Mouse (Mus musculus) midbrain, embryonic 16.5 days (tissue): ENCODE data around the gene Art5. TPM values are rescaled to one million over a fixed set of nuclear protein-coding genes. Genes with fewer than 3 reads are reported as not detected.
"Not testable (repeated sequence)": the region's sequence is repeated elsewhere in the genome, so short reads cannot be mapped to it uniquely, and the experiment has no call there.

Experiments
- ATAC-seq: fragments of 200-750 bp; cut with Nextera tagmentation; 2 replicates; pipeline ENCODE4 v1.8.0; 2017; ENCODE audit warnings: moderate TSS enrichment
- H3K27ac ChIP-seq: fragments of 300-500 bp; sonication (generic); 2 replicates; pipeline ENCODE4 v1.5.1; 2014; ENCODE audit warnings: mild to moderate bottlenecking, low read length, mixed read lengths
- H3K27me3 ChIP-seq: fragments of 300-500 bp; sonication (generic); 2 replicates; pipeline ENCODE4 v1.6.1; 2014; ENCODE audit warnings: low read depth, low read length, mixed read lengths; ENCODE audit not compliant: control insufficient read depth, insufficient read depth
- H3K36me3 ChIP-seq: fragments of 300-500 bp; sonication (generic); 2 replicates; pipeline ENCODE4 v1.6.1; 2014; ENCODE audit warnings: mild to moderate bottlenecking, low read length, moderate library complexity, mixed read lengths; ENCODE audit not compliant: control insufficient read depth, insufficient read depth
- H3K4me1 ChIP-seq: fragments of 300-500 bp; sonication (generic); 2 replicates; pipeline ENCODE4 v1.6.1; 2014; ENCODE audit warnings: mild to moderate bottlenecking, low read length, mixed read lengths; ENCODE audit not compliant: control insufficient read depth, insufficient read depth
- H3K4me2 ChIP-seq: fragments of 300-500 bp; sonication (generic); 2 replicates; pipeline ENCODE4 v1.6.1; 2014; ENCODE audit warnings: mild to moderate bottlenecking, low read length, mixed read lengths
- H3K4me3 ChIP-seq: fragments of 300-500 bp; sonication (generic); 2 replicates; pipeline ENCODE4 v1.5.1; 2014; ENCODE audit warnings: low read depth, mild to moderate bottlenecking, low read length, moderate library complexity, mixed read lengths
- H3K9ac ChIP-seq: fragments of 300-500 bp; sonication (generic); 2 replicates; pipeline ENCODE4 v1.6.1; 2014; ENCODE audit warnings: low read depth, low read length, mixed read lengths
- H3K9me3 ChIP-seq: fragments of 300-500 bp; sonication (generic); replicated peaks from 2 replicates; pipeline ENCODE4 v1.6.1; 2014; ENCODE audit warnings: mild to moderate bottlenecking, low read length, mixed read lengths; ENCODE audit not compliant: control insufficient read depth, poor library complexity, severe bottlenecking
- WGBS: fragments of 180-500 bp; shearing (Covaris S2); extraction: QIAGEN DNeasy Blood & Tissue Kit; methylation state at CpG from one replicate; pipeline ENCODE4 v1.1.7; 2014; 5-methylcytosine and 5-hydroxymethylcytosine counted together
- polyA plus RNA-seq: library from polyadenylated mRNA; unstranded; fragments of >200 nt; fragmentation: Nextera tagmentation; extraction: Ambion mirVana; gene quantifications from 2 replicates; pipeline ENCODE4 v1.2.1, GENCODE M21; 2015

Art5 gene
- polyA plus RNA-seq, 1 experiment from 2014 or later = not detected

- Histone ChIP-seq H3K27ac (no peak overlapping the region), H3K4me1 (peaks cover 31% of the 10 kb centered on the region), H3K4me3 (peak overlapping the region; percentile 87; the same call in 1 of the 2 replicates), H3K36me3 (no peaks in the 10 kb centered on the region), H3K9ac (0 out of 2 replicates have a peak overlapping the region, but pooled peaks have one; percentile 25), H3K9me3 (no peaks in the 10 kb centered on the region), H3K27me3 (no peaks in the 10 kb centered on the region), H3K4me2 (peak overlapping the region; percentile 59)
- WGBS = 77% methylated on average over 6 of the region's 6 CpGs
- ATAC-seq = no peak
These were observed 42.9 kb downstream of the Art5 start for GRCm38 (mm10) chr7:102066363-102066762.

GRCm38 (mm10) chr7:102065046-102065891, 44.0 kb downstream of the Art5 start, which contains the start of the genes Rnf121, Xndc1 and Xntrpc:
Gene Rnf121 (minus strand): TSS chr7:102065469.
Gene Xndc1 (plus strand): TSS chr7:102065511.
Gene Xntrpc (plus strand): TSS chr7:102065713.
- H3K9ac ChIP-seq = peak within 1 kb of the TSS; percentile 81
- peak; percentile 100 for ATAC-seq
- WGBS = under 1% methylated on average over 56 of the region's 56 CpGs
- H3K4me1 ChIP-seq = peaks cover 31% of the 10 kb centered on the region
- H3K4me3 ChIP-seq = peak within 1 kb of the TSS; percentile 87
- peak within 1 kb of the TSS; percentile 86 for H3K27ac ChIP-seq
- peak within 1 kb of the TSS; percentile 87 for H3K4me2 ChIP-seq
- H3K27me3 ChIP-seq = no peaks in the 10 kb centered on the region
- H3K36me3 ChIP-seq = no peaks in the 10 kb centered on the region
- H3K9me3 ChIP-seq = no peaks in the 10 kb centered on the region

GRCm38 (mm10) chr7:102064655-102065045, 44.6 kb downstream of the Art5 start:
- H3K4me2 ChIP-seq = peak overlapping the region; percentile 87
- WGBS = 2% methylated on average over 9 of the region's 9 CpGs
- peak overlapping the region; percentile 86 for H3K27ac ChIP-seq
- no peaks in the 10 kb centered on the region for H3K27me3 ChIP-seq
- peak overlapping the region; percentile 87 for H3K4me3 ChIP-seq
- H3K36me3 ChIP-seq = 0 out of 2 replicates have a peak, but pooled peaks cover under 1% of the 10 kb centered on the region
- peaks cover 31% of the 10 kb centered on the region for H3K4me1 ChIP-seq
- peak overlapping the region; percentile 81 for H3K9ac ChIP-seq
- H3K9me3 ChIP-seq = no peaks in the 10 kb centered on the region
- ATAC-seq = peak; percentile 72

GRCm38 (mm10) chr7:102063891-102064290, 45.4 kb downstream of the Art5 start:
- H3K27ac ChIP-seq = no peak overlapping the region
- no peaks in the 10 kb centered on the region for H3K27me3 ChIP-seq
- H3K4me2 ChIP-seq = peak overlapping the region; percentile 87
- no peak for ATAC-seq
- WGBS = 94% methylated on average over 9 of the region's 9 CpGs
- H3K9me3 ChIP-seq = no peaks in the 10 kb centered on the region
- peaks cover 31% of the 10 kb centered on the region for H3K4me1 ChIP-seq
- 0 out of 2 replicates have a peak, but pooled peaks cover 2% of the 10 kb centered on the region for H3K36me3 ChIP-seq
- H3K9ac ChIP-seq = no peak overlapping the region
- H3K4me3 ChIP-seq = peak overlapping the region; percentile 87

- Histone ChIP-seq H3K4me2 (no peak overlapping the region), H3K4me1 (peaks cover 31% of the 10 kb centered on the region), H3K9me3 (no peaks in the 10 kb centered on the region), H3K27me3 (no peaks in the 10 kb centered on the region), H3K27ac (no peak overlapping the region), H3K4me3 (no peak overlapping the region), H3K36me3 (0 out of 2 replicates have a peak, but pooled peaks cover 2% of the 10 kb centered on the region), H3K9ac (no peak overlapping the region)
- ATAC-seq = no peak
- 100% methylated on average over 1 of the region's 1 CpGs for WGBS
These were observed 47.1 kb downstream of the Art5 start for GRCm38 (mm10) chr7:102062203-102062602.

- H3K4me3 ChIP-seq = no peak overlapping the region
- WGBS = 96% methylated on average over 3 of the region's 3 CpGs
- H3K4me1 ChIP-seq = peaks cover 29% of the 10 kb centered on the region
- no peaks in the 10 kb centered on the region for H3K9me3 ChIP-seq
- H3K27me3 ChIP-seq = no peaks in the 10 kb centered on the region
- no peak overlapping the region for H3K27ac ChIP-seq
- ATAC-seq = no peak
- H3K9ac ChIP-seq = no peak overlapping the region
- H3K4me2 ChIP-seq = no peak overlapping the region
- 0 out of 2 replicates have a peak, but pooled peaks cover 2% of the 10 kb centered on the region for H3K36me3 ChIP-seq
These were observed 47.9 kb downstream of the Art5 start for GRCm38 (mm10) chr7:102061353-102061752.

GRCm38 (mm10) chr7:102048524-102048923, 60.8 kb downstream of the Art5 start:
- H3K4me2 ChIP-seq, ATAC-seq, H3K4me1 ChIP-seq, H3K36me3 ChIP-seq, H3K9me3 ChIP-seq, H3K4me3 ChIP-seq, H3K9ac ChIP-seq, H3K27me3 ChIP-seq, H3K27ac ChIP-seq: not testable (repeated sequence)
